Mouse (Mus musculus): ENCODE data around the gene Spint2.

Gene Spint2

DNA sequence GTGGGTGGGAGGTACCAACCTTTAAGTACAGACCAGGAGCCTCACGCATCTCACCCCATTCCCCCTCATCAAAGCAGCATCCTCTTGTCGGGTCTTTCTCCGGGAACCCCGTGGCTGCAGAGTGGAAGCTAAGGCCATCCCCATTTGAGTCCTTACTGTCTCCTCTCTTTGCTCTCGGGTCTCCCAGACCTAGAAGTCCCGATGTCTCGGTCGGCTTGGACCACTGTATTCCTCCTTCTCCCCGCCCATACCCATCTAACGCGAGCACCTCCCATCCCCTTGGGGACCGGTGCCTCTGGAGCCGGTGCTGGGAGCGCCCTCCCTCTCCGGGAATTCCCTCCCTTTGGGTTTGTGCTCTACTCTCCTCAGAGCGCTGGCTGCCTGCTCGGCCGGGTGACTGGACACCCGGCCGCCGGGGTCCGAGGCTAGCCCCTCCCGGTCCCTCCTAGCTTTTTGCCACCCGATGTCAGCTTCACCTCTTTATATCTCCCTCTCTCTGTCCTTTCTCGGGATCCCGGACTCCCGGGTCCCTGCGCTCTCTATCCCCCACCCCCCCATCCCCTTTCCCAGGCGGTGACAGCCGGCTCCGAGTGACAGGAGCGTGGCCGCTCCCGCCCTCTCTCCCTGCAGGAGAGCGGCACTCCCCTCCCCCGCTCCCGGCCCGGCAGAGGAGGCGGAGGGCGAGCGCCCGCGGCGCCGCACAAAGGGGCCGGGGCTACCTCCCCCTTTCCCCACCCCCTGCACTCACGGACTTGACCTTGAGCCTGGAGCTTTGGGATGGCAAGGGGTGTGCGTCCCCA is 23.0 kb upstream of the Spint2 start:
- DNase-seq (ENCODE audit: low read depth, low spot score): no peak

DNA sequence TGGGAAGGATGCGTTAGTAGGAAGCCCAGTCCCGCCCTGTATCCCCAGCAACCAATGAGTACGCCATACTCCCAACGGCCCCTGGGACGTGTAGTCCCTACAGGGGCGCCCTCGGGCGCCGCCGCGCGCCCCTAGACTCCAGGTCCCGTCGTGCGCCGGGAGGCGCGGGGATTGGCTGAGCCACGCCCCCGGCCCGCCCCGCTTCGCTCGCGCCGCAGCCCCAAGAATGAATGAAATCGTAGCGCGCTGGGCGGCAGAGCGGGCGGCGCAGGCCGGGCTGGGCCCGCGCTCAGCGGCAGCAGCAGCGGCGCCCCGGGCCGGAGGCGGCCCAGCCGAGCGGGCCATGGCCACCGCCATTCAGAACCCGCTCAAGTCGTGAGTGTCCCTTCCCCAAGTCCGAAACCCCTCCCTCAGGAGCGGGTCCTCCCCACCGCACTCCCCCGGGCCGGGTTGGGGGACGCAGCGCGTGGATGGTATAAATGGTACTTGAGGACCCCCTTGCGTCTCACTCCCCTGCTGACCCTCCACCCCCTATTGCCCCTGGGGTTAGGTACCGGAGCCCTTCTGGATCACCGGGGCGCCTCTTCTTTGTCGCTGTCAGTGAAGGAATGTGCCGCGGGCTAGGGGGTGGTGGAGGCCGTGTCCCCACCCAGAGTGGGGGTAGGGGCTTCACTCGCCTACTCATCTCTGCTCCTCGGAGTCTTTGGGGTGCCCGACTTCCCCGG is 22.2 kb upstream of the Spint2 start, which contains the start of gene Dpf1:
TSS of gene Dpf1 (plus strand) at position 214 of the 725 bp plus-strand sequence.
- DNase-seq (ENCODE audit: low read depth, low spot score): no peak

- no peak for DNase-seq (ENCODE audit: low read depth, low spot score)
Observed at GRCm38 (mm10) chr7:29302641-29303040, 20.9 kb upstream of the Spint2 start.

GRCm38 (mm10) chr7:29301127-29301566 is 19.4 kb upstream of the Spint2 start:
- no peak for DNase-seq (ENCODE audit: low read depth, low spot score)

DNA sequence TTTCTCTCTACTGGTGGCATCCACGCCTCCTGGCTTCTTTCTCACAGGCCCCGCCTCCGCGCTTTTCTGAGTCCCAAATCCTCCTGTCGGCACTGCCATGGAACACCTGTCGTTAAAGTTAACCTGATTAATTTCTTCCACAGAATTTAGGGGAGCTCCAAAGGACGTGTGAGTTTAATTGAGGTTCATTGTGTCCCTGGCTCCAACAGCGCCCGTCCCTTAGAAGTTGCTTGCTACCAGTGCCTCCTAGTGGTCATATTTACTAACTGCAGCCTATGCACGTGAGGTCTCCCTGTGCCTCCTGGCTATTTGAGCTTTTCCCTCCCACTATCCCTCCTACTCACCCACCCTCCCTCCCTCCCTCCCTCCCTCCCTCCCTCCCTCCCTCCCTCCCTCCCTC is 15.3 kb upstream of the Spint2 start:
- DNase-seq (ENCODE audit: low read depth, low spot score): no peak

DNA sequence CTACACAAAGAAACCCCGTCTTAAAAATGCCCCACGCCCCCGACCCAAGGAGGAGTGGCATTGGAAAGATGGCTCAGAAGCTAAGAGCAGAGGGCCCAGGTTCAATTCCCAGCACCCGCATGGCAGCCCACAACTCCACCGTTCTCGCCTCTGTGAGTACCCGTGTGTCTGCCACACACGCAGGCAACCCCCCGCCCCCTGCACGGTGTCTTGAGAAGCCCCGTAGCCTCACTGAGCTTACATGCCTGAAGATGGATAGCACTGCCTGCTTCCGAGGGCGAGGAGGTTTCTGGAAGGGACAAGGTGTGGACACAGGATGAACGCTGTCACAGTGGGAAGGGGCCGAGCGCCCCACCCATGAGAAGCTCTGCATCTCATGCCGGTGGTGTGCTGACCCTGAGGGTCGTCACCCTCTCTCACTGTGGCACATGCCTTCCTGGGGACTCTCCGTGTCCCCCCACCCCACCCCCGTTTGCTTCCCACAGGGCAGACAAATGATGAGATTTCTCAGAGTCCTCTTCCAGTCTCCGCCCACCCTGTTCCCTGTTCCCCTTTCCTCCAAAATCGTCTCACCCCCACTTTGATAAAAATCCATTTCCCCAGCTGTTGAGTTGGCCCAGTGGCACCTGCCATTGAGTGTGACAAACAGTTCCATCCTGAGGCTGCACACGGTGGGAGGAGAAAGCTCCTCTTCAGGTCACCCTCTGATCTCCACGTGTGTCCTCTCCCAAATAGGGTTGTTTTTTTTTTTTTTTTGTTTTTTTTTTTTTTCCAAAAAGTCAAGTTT is 14.3 kb upstream of the Spint2 start:
- DNase-seq (ENCODE audit: low read depth, low spot score): no peak

DNA sequence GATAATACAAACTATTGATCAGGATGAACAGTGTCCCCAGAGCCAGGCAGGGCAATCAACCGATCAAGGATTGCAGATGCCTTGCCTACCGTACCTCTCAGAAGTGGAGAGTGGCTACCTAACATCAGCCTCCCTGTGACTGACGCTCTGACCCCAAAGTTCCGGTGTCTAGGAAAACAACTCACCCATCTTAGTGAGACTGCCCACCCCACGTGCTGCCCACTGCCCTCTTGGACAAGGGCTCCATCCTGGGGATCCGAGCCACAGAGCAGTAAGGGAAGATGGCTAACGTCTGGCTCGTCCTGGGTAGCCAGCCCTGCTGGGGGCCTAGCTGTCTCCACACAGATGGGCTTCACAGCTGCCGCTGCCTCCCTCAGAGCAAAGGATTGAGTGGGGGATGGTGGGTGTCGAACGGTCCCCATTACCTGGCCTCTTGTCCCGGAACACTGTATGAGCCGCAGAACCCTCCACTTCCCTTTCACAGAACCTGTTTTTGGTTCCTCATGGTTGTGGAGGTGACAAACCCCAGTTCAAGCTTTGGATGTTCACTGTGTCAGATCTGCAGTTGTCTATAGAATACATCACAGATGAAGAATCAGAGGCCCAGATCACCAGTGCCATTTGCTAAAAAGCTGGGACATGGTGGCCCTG is 12.5 kb upstream of the Spint2 start:
- no peak for DNase-seq (ENCODE audit: low read depth, low spot score)

- no peak for DNase-seq (ENCODE audit: low read depth, low spot score)
Observed at GRCm38 (mm10) chr7:29293131-29294065, 11.7 kb upstream of the Spint2 start.

GRCm38 (mm10) chr7:29292458-29293098 is 10.9 kb upstream of the Spint2 start:
- DNase-seq (ENCODE audit: low read depth, low spot score): no peak

DNA sequence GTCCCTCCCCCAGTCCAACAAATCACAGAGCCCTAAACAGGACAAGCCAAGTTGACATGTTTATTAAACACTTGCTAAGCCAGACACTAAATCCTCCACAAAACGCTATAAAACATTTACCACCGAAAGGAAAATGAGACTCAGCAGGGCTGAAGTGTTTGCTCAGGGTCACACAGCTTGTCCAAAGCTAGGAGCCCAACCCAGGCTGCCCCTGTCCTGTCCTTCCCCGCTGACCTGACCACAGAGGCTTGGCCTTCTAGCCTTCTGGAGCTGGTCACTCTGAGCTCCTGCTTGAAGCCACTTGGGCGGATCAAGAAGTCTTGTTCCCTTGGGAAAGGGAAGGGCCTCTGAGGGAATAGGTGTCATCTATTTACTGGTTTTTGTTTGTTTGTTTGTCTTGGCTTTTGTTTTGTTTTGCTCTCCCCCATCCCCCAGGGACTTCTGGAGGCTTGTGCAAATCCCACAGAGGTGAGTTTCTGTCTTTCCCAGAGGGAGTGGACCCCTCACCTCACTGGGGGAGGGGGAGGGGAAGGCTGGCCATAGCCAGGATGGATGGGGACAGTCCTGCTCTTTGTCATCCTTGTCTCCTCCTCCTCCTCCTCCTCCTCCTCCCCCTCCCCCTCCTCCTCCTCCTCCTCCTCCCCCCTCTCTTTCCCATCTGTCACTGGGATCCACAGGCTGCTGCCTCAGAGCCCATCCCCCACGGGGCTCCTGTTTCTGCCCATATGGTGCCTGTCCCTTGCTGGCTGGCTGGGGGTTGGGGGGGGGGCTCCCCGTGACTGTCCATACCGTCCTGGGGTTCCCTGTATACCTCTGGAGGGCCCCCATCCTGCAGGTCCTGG is 10.1 kb upstream of the Spint2 start:
- DNase-seq (ENCODE audit: low read depth, low spot score): no peak

DNA sequence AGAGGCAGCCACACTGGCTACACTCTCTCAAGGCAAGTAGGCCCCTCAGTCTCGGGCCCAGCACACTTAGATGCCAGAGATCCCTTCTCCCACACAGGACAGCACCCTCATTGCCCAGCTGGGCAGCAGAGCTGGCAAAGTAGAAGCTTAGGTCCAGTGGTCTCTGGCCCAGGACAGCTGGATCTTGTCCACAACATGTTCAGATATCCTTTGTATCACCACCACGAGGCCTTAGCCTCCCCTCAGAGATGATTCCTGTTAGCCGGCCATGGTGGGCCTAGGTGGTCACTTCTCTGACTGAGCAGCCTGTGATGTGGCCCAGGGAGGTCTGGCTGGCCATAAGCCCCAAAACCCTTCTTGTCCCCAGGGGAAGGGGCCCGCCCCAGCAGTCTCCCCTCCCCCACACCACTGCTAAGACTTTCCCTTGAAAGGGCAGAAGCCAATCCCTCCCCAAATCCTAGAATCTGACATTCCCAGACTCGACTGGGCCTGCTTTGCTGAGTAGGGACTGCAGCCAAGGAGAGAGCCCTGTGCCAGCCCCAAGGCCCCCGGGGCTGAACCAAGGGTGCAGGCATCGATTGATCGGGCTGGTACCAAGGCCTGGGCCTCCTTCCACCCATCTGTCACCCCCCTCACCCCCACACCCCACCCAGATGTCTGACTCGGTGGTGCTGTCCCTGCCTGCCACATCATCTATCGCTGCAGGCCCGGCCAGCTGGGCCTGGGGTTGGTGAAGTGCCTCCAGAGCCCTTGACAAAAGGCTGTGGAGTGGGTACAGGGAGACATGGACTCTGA is 9.2 kb upstream of the Spint2 start:
- DNase-seq (ENCODE audit: low read depth, low spot score): no peak

GRCm38 (mm10) chr7:29289856-29290255 is 8.1 kb upstream of the Spint2 start:
- no peak for DNase-seq (ENCODE audit: low read depth, low spot score)

DNA sequence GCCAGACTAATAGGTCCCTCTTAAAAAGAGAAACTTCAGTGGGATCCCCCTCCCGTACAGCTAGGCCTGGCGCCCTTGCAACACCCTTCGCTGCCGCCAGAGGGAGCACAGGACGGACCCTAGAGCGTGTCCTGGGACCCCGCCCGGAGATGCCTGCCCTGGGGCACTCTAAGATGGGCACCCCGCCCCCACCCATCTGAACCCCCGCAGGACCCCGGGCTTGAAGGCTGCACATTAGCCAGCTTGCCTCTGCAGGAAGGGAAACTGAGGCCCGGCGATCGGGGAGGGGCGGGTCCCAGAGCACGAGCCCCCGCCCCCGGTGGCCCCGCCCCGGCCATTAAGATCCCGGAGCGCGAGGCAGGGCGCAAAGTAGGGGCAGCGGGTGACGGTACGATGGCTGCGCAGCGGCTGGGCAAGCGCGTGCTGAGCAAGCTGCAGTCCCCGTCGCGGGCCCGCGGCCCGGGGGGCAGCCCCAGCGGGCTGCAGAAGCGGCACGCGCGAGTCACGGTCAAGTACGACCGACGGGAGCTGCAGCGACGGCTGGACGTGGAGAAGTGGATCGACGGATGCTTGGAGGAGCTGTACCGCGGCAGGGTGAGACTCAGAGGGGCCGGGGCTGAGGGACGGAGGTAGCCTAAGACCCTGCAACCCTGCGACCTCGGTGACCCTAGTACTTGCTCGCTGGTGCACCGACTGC is 7.4 kb upstream of the Spint2 start, which contains the start of gene Ppp1r14a:
TSS of gene Ppp1r14a (plus strand) at position 367 of the 697 bp plus-strand sequence.
- DNase-seq (ENCODE audit: low read depth, low spot score): no peak

- no peak for DNase-seq (ENCODE audit: low read depth, low spot score)
Observed at GRCm38 (mm10) chr7:29288079-29288478, 6.4 kb upstream of the Spint2 start.

- no peak for DNase-seq (ENCODE audit: low read depth, low spot score)
Observed at GRCm38 (mm10) chr7:29287481-29287880, 5.8 kb upstream of the Spint2 start.

GRCm38 (mm10) chr7:29284523-29284922 is 2.8 kb upstream of the Spint2 start:
- DNase-seq (ENCODE audit: low read depth, low spot score): no peak

DNA sequence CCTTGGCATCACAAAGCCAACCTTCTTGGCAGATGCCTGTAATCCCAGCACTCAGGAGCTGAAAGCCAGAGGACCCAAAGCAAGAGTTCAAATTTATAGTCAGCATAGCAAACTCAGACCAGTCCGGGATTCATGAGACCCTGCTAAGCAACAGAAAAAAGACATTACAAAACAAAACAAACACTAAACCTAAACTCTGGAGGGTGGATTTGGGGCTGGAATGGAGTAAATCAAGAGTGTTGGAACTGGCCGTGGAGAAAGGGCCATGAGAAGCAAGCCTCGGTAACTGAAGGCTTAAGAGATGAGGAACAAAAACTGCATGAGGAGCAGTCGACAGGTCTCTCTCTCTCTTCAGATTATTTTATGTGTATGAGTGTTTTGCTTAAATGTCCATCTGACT is 2.2 kb upstream of the Spint2 start:
- no peak for DNase-seq (ENCODE audit: low read depth, low spot score)
